Mouse (Mus musculus): Measurements from ENCODE around the gene Arid3b. TPM values are rescaled to one million over a fixed set of nuclear protein-coding genes. Genes with fewer than 3 reads are reported as not detected.

Arid3b gene
- total RNA-seq (2023): 83.7 TPM

GRCm38 (mm10) chr9:57836581-57837170 lies at the start of gene Arid3b:
Gene Arid3b, minus strand, starts transcription at chr9:57836793.

DNA sequence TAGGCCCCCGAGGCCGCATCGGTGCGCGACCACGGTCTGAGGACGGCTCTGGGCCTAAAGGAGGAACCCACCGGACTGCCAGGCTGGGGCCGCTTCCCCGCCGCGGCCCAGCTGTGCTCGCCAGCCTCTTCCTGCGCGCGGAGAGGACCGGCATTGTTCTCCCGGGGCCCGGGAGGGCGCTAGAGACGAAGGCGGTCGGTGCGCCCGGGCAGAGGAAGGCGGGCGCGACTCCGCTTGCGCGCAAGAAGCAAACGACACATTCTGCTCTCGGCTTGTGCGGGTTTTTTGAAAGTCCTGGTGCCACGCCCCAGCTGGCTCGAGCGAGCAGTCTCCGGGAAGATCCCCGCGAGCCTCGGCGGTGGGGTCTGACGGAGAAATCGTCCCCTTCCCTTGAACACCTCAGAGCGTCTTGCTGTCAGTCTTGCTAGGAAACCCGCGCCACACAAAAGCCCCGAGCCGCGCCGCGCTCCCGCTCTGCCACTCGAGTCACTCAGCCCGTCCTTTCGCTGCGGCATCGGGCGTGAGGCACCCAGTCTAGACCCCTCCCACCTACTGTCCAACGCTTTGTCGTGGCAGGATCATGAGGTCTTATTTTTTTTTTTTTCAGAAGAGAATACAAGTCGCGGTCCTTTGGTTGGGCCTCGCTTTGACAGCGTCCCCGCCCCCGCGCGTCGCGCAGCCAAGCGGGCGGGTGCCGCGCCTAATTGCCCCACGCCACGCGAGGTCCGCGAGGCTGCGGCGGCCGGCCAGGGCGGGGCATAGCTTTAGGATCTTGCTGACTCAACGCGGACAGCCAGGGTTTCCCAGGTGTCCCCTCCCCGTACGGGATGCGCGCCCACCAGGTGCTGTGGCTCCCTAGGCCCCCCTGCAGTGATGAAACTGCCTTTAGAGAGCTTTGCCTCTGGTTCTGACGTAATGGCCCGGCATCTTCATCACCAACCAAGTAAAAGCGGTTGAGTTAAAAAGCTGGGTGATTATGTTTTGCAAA lies 70.9 kb downstream of the Arid3b start, which contains the start of gene Clk3:
TSS of gene Clk3 (minus strand) at position 497 of the 988 bp plus-strand sequence.

Other genes starting within 250 kb of the Arid3b start
- 56.8 TPM for gene Ulk3, start 247.3 kb downstream of the Arid3b start, total RNA-seq (2023)
- gene Cplx3, start 230.5 kb downstream of the Arid3b start, total RNA-seq (2023): not detected
- 2.6 TPM for gene Lman1l, start 216.0 kb downstream of the Arid3b start, total RNA-seq (2023)
- gene Csk, start 183.2 kb downstream of the Arid3b start, total RNA-seq (2023): 295 TPM
- not detected for gene Cyp1a2, start 153.1 kb downstream of the Arid3b start, total RNA-seq (2023)
- gene Cyp1a1, start 148.9 kb downstream of the Arid3b start, total RNA-seq (2023): not detected
- gene Edc3, start 128.3 kb downstream of the Arid3b start, total RNA-seq (2023): 19.6 TPM
- 183 TPM for gene Clk3, start 70.9 kb downstream of the Arid3b start, total RNA-seq (2023)
- gene Ubl7, start 74.2 kb upstream of the Arid3b start, total RNA-seq (2023): 75.9 TPM
- gene Sema7a, start 103.3 kb upstream of the Arid3b start, total RNA-seq (2023): 2.4 TPM
- 0.18 TPM for gene Cyp11a1, start 169.6 kb upstream of the Arid3b start, total RNA-seq (2023)
- not detected for gene Stra6, start 227.0 kb upstream of the Arid3b start, total RNA-seq (2023)